Mouse (Mus musculus): ENCODE results near the gene Blzf1. TPM values are rescaled to one million over a fixed set of nuclear protein-coding genes. Genes with fewer than 3 reads are reported as not detected.

Gene Blzf1
- total RNA-seq, 2 experiments from 2014 or later = 26.0 to 26.9 TPM

- no peak for DNase-seq (ENCODE audit: extremely low spot score in 1 of 2, low spot score in 1 of 2)
Measured at GRCm38 (mm10) chr1:164247442-164247841, 59.8 kb downstream of the Blzf1 start.

GRCm38 (mm10) chr1:164242809-164243208 lies 64.5 kb downstream of the Blzf1 start:
- no peak for DNase-seq (ENCODE audit: extremely low spot score in 1 of 2, low spot score in 1 of 2)

GRCm38 (mm10) chr1:164241494-164241893 lies 65.8 kb downstream of the Blzf1 start:
- DNase-seq (ENCODE audit: extremely low spot score in 1 of 2, low spot score in 1 of 2) = no peak

Other genes with a start within 250 kb of the Blzf1 start
- not detected for gene Sell, start 245.5 kb downstream of the Blzf1 start, total RNA-seq (2021)
- not detected for gene Selp, start 192.2 kb downstream of the Blzf1 start, total RNA-seq (2021)
- under 1 TPM; 0.57 to 0.68 TPM for gene F5, start 155.7 kb downstream of the Blzf1 start, total RNA-seq (2021)
- 10 to 100 TPM in 1 of 2 experiments, 1 to 10 TPM in 1; 9.6 to 14.3 TPM for gene Slc19a2, start 58.4 kb downstream of the Blzf1 start, total RNA-seq (2021)
- gene Ccdc181, start 31.9 kb downstream of the Blzf1 start, total RNA-seq (2021) = 10 to 100 TPM; 22.0 to 22.5 TPM
- gene Nme7, start 3.4 kb downstream of the Blzf1 start, total RNA-seq (2021) = 10 to 100 TPM; 24.6 to 25.8 TPM
- 1,000 to 10,000 TPM; 2,052 to 2,072 TPM for gene Atp1b1, start 150.9 kb upstream of the Blzf1 start, total RNA-seq (2021)

Data from layer of hippocampus, postnatal 25 days (tissue).